Mouse (Mus musculus) intestine, embryonic 14.5 days (tissue): ENCODE data around the gene St6galnac5. TPM values are rescaled to one million over a fixed set of nuclear protein-coding genes. Genes with fewer than 3 reads are reported as not detected.

Experiments
- ATAC-seq: fragments of 200-750 bp; cut with Nextera tagmentation; replicated peaks from 2 replicates; pipeline ENCODE4 v1.8.0; 2017; ENCODE audit warnings: low read depth, moderate number of reproducible peaks, moderate TSS enrichment, moderate library complexity; ENCODE audit not compliant: low FRiP score, low TSS enrichment
- DNase-seq: peaks from one replicate; pipeline ENCODE4 v3.0.0-alpha.2; 2018; ENCODE audit warnings: low spot score
- H3K27ac ChIP-seq: fragments of 300-500 bp; sonication (generic); 2 replicates; pipeline ENCODE4 v1.5.1; 2014; ENCODE audit warnings: low read depth, mild to moderate bottlenecking, control low read depth
- H3K27me3 ChIP-seq: fragments of 300-500 bp; sonication (generic); replicated peaks from 2 replicates; pipeline ENCODE4 v1.6.1; 2014; ENCODE audit warnings: low read length, control low read depth; ENCODE audit not compliant: control insufficient read depth, insufficient read depth
- H3K36me3 ChIP-seq: fragments of 300-500 bp; sonication (generic); 2 replicates; pipeline ENCODE4 v1.6.1; 2014; ENCODE audit warnings: low read length, control low read depth; ENCODE audit not compliant: control insufficient read depth, insufficient read depth
- H3K4me1 ChIP-seq: fragments of 300-500 bp; sonication (generic); replicated peaks from 2 replicates; pipeline ENCODE4 v1.6.1; 2014; ENCODE audit warnings: low read length, control low read depth, mixed read lengths; ENCODE audit not compliant: control insufficient read depth, insufficient read depth
- H3K4me2 ChIP-seq: fragments of 300-500 bp; sonication (generic); 2 replicates; pipeline ENCODE4 v1.6.1; 2014; ENCODE audit warnings: low read length
- H3K4me3 ChIP-seq: fragments of 300-500 bp; sonication (generic); 2 replicates; pipeline ENCODE4 v1.5.1; 2014; ENCODE audit warnings: low read depth, low read length, control low read depth, mixed read lengths
- H3K9ac ChIP-seq: fragments of 300-500 bp; sonication (generic); 2 replicates; pipeline ENCODE4 v1.6.1; 2014; ENCODE audit warnings: mild to moderate bottlenecking, low read length
- H3K9me3 ChIP-seq: fragments of 300-500 bp; sonication (generic); 2 replicates; pipeline ENCODE4 v1.6.1; 2016; ENCODE audit warnings: low read length, control low read depth; ENCODE audit not compliant: control insufficient read depth
- WGBS: fragments of 180-500 bp; shearing (Covaris S2); extraction: QIAGEN DNeasy Blood & Tissue Kit; methylation state at CpG from one replicate; pipeline ENCODE4 v1.1.7; 2014; 5-methylcytosine and 5-hydroxymethylcytosine counted together
- polyA plus RNA-seq: library from polyadenylated mRNA; unstranded; fragments of >200 nt; fragmentation: Nextera tagmentation; extraction: Ambion mirVana; gene quantifications from 2 replicates; pipeline ENCODE4 v1.2.1, GENCODE M21; 2014

Gene St6galnac5
- polyA plus RNA-seq, 1 experiment from 2014 or later, result 0.60 TPM

GRCm38 (mm10) chr3:152875723-152876290 lies 106.2 kb downstream of the St6galnac5 start:
- Histone ChIP-seq H3K4me1 (peaks cover under 1% of the 10 kb centered on the region; the same call in 1 of the 2 replicates), H3K27ac (no peak overlapping the region), H3K9me3 (no peaks in the 10 kb centered on the region), H3K9ac (no peak overlapping the region), H3K4me2 (no peak overlapping the region), H3K4me3 (no peak overlapping the region), H3K27me3 (no peaks in the 10 kb centered on the region), H3K36me3 (no peaks in the 10 kb centered on the region)
- DNase-seq, result no peak
- WGBS, result 83% methylated on average over 6 of the region's 6 CpGs
- no peak for ATAC-seq

- DNase-seq, result no peak
- Histone ChIP-seq H3K4me3 (no peak overlapping the region), H3K9ac (no peak overlapping the region), H3K4me1 (no peaks in the 10 kb centered on the region), H3K36me3 (no peaks in the 10 kb centered on the region), H3K27me3 (no peaks in the 10 kb centered on the region), H3K4me2 (no peak overlapping the region), H3K9me3 (no peaks in the 10 kb centered on the region), H3K27ac (no peak overlapping the region)
- ATAC-seq, result no peak
- WGBS, result 89% methylated on average over 17 of the region's 17 CpGs
These were observed 107.4 kb downstream of the St6galnac5 start for GRCm38 (mm10) chr3:152874431-152875355.

- DNase-seq, result no peak
- Histone ChIP-seq H3K36me3 (no peaks in the 10 kb centered on the region), H3K9ac (no peak overlapping the region), H3K4me3 (no peak overlapping the region), H3K27me3 (no peaks in the 10 kb centered on the region), H3K27ac (no peak overlapping the region), H3K4me1 (no peaks in the 10 kb centered on the region), H3K4me2 (no peak overlapping the region), H3K9me3 (no peaks in the 10 kb centered on the region)
- ATAC-seq, result no peak
- WGBS, result 62% methylated on average over 6 of the region's 6 CpGs
These were observed 109.5 kb downstream of the St6galnac5 start for GRCm38 (mm10) chr3:152872596-152872995.

DNA sequence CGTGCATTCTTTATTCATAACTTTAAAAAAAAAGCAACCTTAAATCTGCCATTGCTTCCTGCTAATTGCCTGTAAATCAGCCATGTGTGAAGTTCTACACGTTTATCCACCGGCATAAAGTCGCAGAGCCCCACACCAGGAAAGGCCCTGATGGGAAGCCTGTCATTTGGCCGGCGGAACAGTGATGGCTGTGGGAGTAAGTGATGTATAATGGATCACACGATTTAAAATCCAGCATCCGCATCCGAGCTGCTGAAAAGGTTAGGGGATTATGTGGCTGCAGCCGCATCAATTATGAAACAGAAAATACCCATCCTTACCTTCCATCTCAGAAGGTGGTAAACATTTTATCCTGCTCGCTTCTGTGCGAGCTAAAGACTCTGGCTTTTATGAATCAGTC lies 110.0 kb downstream of the St6galnac5 start:
- no peak for ATAC-seq
- no peaks in the 10 kb centered on the region for H3K4me1 ChIP-seq
- WGBS, result 86% methylated on average over 12 of the region's 12 CpGs
- H3K4me3 ChIP-seq, result no peak overlapping the region
- no peaks in the 10 kb centered on the region for H3K27me3 ChIP-seq
- no peak overlapping the region for H3K4me2 ChIP-seq
- H3K9ac ChIP-seq, result no peak overlapping the region
- no peaks in the 10 kb centered on the region for H3K36me3 ChIP-seq
- no peaks in the 10 kb centered on the region for H3K9me3 ChIP-seq
- no peak overlapping the region for H3K27ac ChIP-seq
- no peak for DNase-seq

DNA sequence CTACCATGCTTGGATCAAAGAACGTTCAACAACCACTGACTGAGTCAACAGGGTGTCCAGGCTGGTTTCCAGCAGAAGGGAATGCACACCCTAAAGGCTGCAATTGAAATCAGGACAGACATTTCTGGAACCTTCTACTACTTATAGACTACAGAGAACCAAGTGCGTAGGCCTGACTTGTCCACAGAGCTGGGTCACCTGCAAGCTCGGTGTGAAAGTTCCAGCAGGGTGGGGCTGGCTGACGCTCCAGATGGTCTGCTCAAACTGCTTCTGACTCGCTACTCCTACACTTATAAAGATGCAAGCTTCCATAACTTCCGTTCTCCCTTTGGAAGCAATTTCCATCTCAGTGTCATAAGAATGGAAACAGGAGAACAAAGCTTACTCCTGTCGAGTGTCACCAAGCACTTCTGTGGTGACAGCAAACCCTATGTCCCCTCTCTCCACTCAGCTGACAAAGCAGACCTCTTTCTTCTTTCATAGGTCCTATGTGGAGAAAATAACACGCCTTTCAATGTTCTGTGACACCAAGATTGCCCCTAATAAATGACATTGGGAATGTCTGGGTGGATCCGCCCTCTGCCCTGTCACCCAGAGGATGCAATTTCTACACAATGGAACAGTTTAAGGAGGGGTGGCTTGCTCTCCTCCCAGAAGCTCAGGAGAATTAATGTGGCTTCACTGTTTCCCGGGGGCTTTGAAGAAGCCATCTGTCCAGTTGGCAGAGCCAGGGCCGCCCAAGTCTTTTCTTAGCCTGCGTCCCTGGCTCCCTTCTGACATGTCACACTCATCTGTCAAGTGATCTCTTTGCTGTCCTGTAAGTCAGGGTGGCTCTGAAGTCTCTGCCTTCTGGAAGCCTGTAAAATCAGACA lies 114.2 kb downstream of the St6galnac5 start:
- Histone ChIP-seq H3K4me1 (no peaks in the 10 kb centered on the region), H3K4me3 (no peak overlapping the region), H3K4me2 (no peak overlapping the region), H3K27me3 (no peaks in the 10 kb centered on the region), H3K9ac (no peak overlapping the region), H3K9me3 (peaks cover 3% of the 10 kb centered on the region; the same call in 1 of the 2 replicates), H3K36me3 (no peaks in the 10 kb centered on the region), H3K27ac (no peak overlapping the region)
- 71% methylated on average over 12 of the region's 12 CpGs for WGBS
- ATAC-seq (no peak), DNase-seq (no peak)

GRCm38 (mm10) chr3:152866035-152866965 lies 115.7 kb downstream of the St6galnac5 start:
- no peak for ATAC-seq
- H3K9me3 ChIP-seq, result peaks cover 3% of the 10 kb centered on the region; the same call in 1 of the 2 replicates

DNA sequence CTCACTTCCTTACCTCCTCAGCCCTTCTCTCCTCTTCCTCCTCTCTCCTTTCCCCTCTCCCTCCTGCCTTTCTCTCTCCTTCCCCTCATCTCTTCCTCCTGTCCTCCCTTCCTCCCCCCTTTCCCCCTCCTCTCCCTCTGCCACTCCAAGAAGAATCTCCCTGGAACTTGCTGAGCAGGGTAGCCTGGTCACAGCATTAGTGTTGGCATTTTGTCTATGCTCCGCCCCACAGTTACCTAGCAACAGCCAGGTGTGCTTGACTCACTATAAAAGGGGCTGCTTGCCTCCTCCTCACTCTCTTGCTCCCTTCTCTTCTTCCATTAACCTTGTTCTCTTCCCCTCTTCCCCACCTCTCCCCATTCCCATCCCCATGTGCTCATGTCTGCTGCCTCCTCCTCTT lies 120.1 kb downstream of the St6galnac5 start:
- Histone ChIP-seq H3K4me3 (no peak overlapping the region), H3K4me2 (no peak overlapping the region), H3K27me3 (no peaks in the 10 kb centered on the region), H3K4me1 (no peaks in the 10 kb centered on the region), H3K27ac (no peak overlapping the region), H3K36me3 (no peaks in the 10 kb centered on the region), H3K9me3 (peaks cover 3% of the 10 kb centered on the region; the same call in 1 of the 2 replicates), H3K9ac (no peak overlapping the region)
- DNase-seq, result no peak
- ATAC-seq, result no peak
- WGBS, result 50% methylated on average over 1 of the region's 1 CpGs

More at GRCm38 (mm10) chr3:152866035-152866965, 115.7 kb downstream of the St6galnac5 start:
- Histone ChIP-seq H3K27me3 (no peaks in the 10 kb centered on the region), H3K27ac (no peak overlapping the region), H3K4me1 (no peaks in the 10 kb centered on the region), H3K36me3 (no peaks in the 10 kb centered on the region), H3K9ac (no peak overlapping the region), H3K4me2 (no peak overlapping the region), H3K4me3 (no peak overlapping the region)
- no peak for DNase-seq
- WGBS, result 85% methylated on average over 22 of the region's 22 CpGs
